Mouse (Mus musculus): ENCODE measurements around the gene Msmo1. TPM values are rescaled to one million over a fixed set of nuclear protein-coding genes. Genes with fewer than 3 reads are reported as not detected.

Gene Msmo1
- total RNA-seq, 2 experiments from 2014 or later: 98.9 to 101 TPM

- no peak for DNase-seq (ENCODE audit: extremely low spot score in 1 of 2, low spot score in 1 of 2)
Measured at GRCm38 (mm10) chr8:64717868-64718267, 15.7 kb downstream of the Msmo1 start.

GRCm38 (mm10) chr8:64712499-64712898 lies 21.1 kb downstream of the Msmo1 start:
- no peak for DNase-seq (ENCODE audit: extremely low spot score in 1 of 2, low spot score in 1 of 2)

- no peak for DNase-seq (ENCODE audit: extremely low spot score in 1 of 2, low spot score in 1 of 2)
Measured at GRCm38 (mm10) chr8:64711544-64711943, 22.0 kb downstream of the Msmo1 start.

GRCm38 (mm10) chr8:64707481-64707880 lies 26.1 kb downstream of the Msmo1 start:
- no peak for DNase-seq (ENCODE audit: extremely low spot score in 1 of 2, low spot score in 1 of 2)

GRCm38 (mm10) chr8:64703191-64703590 lies 30.4 kb downstream of the Msmo1 start:
- no peak for DNase-seq (ENCODE audit: extremely low spot score in 1 of 2, low spot score in 1 of 2)

- peak; percentile 75 to 87 for DNase-seq (ENCODE audit: extremely low spot score in 1 of 2, low spot score in 1 of 2)
Measured at GRCm38 (mm10) chr8:64692651-64693201, 40.9 kb downstream of the Msmo1 start, which contains the start of gene Cpe. Cpe (minus strand) TSS chr8:64693054.

GRCm38 (mm10) chr8:64691591-64692401 lies 41.8 kb downstream of the Msmo1 start:
- peak in 1 of 2 experiments; percentile 25 for DNase-seq (ENCODE audit: extremely low spot score in 1 of 2, low spot score in 1 of 2)

- no peak for DNase-seq (ENCODE audit: extremely low spot score in 1 of 2, low spot score in 1 of 2)
Measured at GRCm38 (mm10) chr8:64690845-64691244, 42.7 kb downstream of the Msmo1 start.

- no peak for DNase-seq (ENCODE audit: extremely low spot score in 1 of 2, low spot score in 1 of 2)
Measured at GRCm38 (mm10) chr8:64690306-64690705, 43.3 kb downstream of the Msmo1 start.

- DNase-seq (ENCODE audit: extremely low spot score in 1 of 2, low spot score in 1 of 2): no peak
Measured at GRCm38 (mm10) chr8:64688741-64689140, 44.9 kb downstream of the Msmo1 start.

- DNase-seq (ENCODE audit: extremely low spot score in 1 of 2, low spot score in 1 of 2): no peak
Measured at GRCm38 (mm10) chr8:64688161-64688560, 45.4 kb downstream of the Msmo1 start.

- DNase-seq (ENCODE audit: extremely low spot score in 1 of 2, low spot score in 1 of 2): no peak
Measured at GRCm38 (mm10) chr8:64682501-64682900, 51.1 kb downstream of the Msmo1 start.

GRCm38 (mm10) chr8:64676381-64676780 lies 57.2 kb downstream of the Msmo1 start:
- no peak for DNase-seq (ENCODE audit: extremely low spot score in 1 of 2, low spot score in 1 of 2)

GRCm38 (mm10) chr8:64674951-64675585 lies 58.5 kb downstream of the Msmo1 start:
- no peak for DNase-seq (ENCODE audit: extremely low spot score in 1 of 2, low spot score in 1 of 2)

GRCm38 (mm10) chr8:64672920-64673319 lies 60.7 kb downstream of the Msmo1 start:
- DNase-seq (ENCODE audit: extremely low spot score in 1 of 2, low spot score in 1 of 2): no peak

GRCm38 (mm10) chr8:64671937-64672336 lies 61.7 kb downstream of the Msmo1 start:
- no peak for DNase-seq (ENCODE audit: extremely low spot score in 1 of 2, low spot score in 1 of 2)

Other genes starting within 250 kb of the Msmo1 start
- 1,000 to 10,000 TPM; 3,120 to 3,267 TPM for gene Cpe, start 40.7 kb downstream of the Msmo1 start, total RNA-seq (2021)
- 100 to 1,000 TPM; 266 to 309 TPM for gene Klhl2, start 116.2 kb upstream of the Msmo1 start, total RNA-seq (2021)
- 10 to 100 TPM; 21.6 to 22.5 TPM for gene Tmem192, start 213.4 kb upstream of the Msmo1 start, total RNA-seq (2021)

Data from layer of hippocampus, postnatal 25 days (tissue).